Mouse (Mus musculus) T-helper 1 cell (primary cell): ENCODE measurements around the gene Il9r.

Experiments
- in situ Hi-C: fragments of 300-600 bp; cut with MboI, MseI; formaldehyde crosslinking; loops from one replicate; pipeline ENCODE4 v1.15.1; 2025; ENCODE audit warnings: high pct_unique_total_duplicates

Il9r gene

DNA sequence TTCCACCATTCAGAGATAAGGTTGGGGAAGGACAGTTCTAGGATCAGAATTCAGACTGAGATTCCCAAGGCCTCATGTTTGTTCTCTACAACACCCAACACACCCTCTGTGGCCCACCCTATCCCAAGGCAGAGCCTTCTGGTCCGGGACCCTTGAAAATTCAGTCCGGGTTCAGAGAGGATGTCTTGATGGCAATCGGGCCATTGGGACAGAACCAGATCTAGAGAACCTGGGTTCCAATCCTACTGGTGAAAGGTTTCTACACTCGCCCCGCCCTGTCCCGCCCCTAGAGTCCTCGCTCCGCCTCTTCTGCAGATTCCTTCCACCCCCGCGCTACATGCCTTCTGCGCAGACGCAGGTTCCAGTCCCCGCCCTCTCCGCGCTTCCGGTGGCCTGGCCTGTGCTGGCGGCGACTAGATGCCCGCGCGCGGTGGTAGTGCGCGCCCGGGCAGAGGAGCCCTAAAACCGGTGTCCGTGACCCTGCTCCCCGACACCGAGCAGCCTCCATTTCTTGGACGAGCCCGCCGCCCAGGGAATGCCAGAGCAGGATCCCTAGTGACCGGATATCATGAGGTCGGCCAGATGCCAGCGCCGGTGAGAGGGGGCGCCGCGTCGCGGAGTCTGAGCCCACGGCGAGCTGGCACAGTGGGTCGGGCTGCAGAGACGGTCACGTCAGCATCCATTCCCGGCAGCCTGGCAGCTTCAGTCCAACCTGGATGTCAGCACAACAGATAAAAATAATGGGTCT is 26.2 kb upstream of the Il9r start, which contains the start of gene Mpg:
Mpg (plus strand) TSS at position 382 of the 748 bp plus-strand sequence.
- in situ Hi-C loops, result no loop called here

- in situ Hi-C loops, result no loop called here
These were observed 25.4 kb upstream of the Il9r start for GRCm38 (mm10) chr11:32225222-32226104.

DNA sequence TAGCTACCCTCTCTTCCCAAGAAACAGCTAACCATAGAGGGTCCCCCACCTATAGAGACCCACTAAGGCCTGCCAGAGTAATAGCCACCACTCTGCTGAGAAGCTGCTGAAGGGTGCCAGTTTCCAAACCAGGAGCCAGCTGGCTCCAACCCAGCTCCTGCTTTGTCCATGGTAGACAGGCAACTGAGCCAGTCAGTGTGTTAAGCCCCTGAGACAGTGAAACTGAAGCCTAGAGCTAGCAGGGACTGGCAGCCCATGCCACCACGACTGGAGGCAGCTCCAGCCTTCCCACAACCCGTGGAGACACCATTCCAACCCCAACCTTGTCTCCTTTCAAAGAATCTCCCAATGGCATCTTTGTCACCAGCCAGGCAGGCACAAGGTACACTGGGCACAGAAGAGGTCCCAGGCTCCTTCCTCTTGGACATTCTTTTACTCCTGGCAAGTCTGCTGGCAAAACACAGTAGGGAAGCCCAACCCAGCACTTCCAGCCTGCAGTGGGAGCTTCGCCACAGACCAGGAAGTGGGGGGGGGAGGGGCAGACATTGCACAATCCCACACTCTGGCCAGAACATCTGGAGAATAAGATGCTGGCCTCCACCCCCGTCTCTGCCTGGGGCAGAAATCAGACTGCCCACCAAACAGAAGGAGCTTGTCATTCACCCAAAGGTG is 24.5 kb upstream of the Il9r start:
- in situ Hi-C loops, result no loop called here

DNA sequence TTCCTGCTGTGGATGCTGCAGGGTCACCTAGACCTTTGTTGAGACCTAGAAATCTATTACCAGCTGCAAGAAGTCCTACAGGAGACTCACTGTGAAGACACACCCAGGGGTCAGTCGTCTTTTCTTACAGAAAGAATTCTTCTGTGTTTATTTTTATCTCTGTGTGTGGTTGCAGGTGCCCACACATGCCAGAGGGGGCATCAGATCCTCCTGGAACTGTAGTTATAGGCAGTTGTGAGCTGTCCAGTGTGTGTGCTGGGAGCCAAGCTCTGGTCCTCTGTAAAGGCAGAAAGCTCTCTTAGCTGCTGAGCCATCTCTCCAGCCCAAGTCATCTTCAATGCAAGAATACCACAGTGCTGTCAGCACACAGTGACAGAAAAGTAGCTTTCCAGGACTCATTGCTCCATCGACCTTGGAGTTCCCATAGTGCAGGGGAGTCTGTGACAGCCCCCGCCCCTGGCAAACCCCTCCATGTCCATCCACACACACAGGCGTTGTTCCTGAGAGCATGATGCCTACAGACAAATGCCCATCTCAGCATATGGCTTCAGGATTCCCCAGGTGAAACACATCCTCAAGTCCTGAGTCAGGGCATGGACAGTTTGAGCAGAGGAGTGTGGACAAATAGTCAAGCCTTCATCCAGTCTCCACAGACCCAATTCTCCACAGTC is 23.4 kb upstream of the Il9r start:
- in situ Hi-C loops, result no loop called here

- in situ Hi-C loops, result no loop called here
These were observed 22.6 kb upstream of the Il9r start for GRCm38 (mm10) chr11:32222570-32223194.

- in situ Hi-C loops, result no loop called here
These were observed 21.9 kb upstream of the Il9r start, which contains the start of gene Rhbdf1 for GRCm38 (mm10) chr11:32221951-32222409. Gene Rhbdf1 (minus strand): TSS chr11:32222300.

DNA sequence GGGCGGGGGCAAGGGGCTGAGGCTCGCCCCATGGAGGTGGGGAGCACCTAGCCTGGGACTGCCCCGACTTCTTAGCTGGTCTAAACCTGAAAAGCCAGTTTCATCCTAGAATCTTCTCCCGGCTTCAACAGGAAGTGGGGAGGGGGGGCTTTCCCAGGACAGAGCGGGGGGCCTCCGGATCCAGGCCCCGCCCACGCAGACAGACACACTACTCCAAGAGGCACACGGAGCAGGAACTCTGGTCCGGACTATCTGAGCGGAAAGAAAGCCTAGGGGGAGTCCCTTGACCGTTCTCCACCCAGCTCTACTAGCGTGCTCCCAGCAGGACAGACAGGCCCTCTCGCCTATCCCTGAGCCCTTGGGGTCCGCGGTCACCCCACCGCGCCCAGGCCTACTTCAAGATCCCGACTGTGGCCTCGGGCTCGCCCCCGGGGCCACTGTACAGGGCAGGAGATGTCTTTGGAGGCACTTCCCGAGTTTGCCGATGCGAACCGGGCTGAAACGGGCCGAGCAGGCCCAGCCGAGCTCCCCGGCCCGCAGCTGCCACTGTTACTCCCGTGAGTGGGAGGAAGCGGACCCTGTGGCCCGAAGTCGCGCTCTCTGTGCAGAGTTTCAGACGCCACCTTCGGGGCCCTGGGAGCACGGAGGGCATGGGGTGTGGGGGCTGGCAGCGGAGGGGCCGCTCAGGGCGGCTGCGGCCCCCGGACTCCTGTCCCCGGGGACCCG is 21.3 kb upstream of the Il9r start:
- in situ Hi-C loops, result no loop called here

- in situ Hi-C loops, result no loop called here
These were observed 20.6 kb upstream of the Il9r start for GRCm38 (mm10) chr11:32220607-32221224.

GRCm38 (mm10) chr11:32219287-32219686 is 19.2 kb upstream of the Il9r start:
- in situ Hi-C loops, result no loop called here

DNA sequence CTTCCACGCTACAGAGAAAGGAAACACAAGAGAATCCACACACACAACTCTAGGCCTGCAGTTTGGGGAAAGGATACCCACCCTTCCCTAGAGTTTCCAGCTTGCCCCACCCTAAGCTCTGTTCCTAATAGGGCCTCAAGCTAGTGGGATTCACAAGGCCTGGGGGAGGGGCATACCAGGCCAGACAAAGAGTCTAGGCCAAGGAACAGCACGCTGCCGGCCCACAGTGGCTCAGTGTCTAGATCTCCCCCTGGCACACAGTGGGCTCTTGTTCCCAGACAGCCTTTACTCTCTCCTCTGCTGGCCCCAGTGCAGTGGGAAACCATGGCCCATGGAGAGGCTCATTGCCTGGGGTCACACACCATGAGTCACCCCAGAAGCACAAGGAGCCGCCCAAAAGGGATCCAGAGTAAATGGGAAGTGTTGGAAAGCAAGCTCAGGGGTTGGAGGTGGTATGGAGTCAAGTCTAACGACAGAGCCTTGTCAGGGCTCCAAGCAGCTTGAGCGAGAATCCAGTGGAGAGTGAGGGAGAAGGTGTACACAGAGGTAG is 18.5 kb upstream of the Il9r start:
- in situ Hi-C loops, result no loop called here

DNA sequence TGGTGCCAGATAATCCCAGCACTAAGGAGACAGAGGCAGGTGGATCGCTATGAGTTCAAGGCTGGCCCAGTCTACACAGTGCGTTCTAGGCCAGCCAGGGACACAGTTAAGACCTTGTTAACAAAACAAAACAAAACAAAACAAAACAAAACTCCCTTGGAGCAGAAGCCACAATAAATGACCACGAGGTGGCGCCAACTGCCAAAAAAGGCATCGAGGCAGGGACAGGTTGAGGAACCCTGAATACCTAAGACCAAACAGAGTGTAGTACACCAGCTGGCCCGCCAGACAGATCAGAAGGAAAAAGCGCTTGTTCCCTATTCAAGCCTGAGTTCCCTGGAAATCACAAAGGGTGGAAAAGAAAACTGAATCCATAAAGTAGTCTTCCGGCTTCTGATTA is 16.8 kb upstream of the Il9r start:
- in situ Hi-C loops, result no loop called here

DNA sequence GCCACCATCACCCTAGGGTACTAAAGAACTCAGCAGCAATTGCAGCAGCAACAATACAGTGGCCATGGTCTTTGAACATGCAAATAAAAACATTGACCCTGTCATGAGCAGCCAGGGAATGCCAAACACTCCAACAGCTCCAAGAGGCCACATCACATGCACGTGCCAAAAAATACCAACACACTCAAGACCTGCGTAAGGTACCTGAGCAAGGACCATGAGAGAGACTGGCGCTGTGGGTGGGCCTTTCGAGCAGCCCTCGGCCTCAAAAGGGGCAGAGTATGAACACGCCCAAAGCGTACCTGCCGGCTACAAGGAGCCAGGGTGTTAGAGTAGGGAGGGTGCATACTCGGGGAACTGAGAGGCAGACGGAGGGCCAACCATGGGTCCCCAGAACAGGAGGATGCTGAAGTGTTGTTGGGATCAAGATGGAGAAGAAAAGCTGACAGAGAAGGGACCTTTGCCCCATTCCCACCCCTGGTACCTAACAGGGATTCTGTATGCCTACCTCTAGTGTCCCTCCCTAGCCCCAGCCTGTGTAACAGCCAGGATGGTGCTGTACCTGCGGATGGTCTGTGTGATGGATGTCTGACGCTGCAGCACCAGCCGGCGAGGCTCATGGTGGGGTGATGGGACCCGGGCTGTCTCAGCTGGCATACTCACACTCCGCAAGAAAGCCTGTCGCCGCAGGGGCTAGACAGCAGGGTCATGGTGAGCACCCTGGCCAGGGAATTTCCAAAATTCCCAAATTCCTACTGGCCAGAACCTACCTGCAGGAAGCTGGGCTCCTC is 15.5 kb upstream of the Il9r start:
- in situ Hi-C loops, result no loop called here

GRCm38 (mm10) chr11:32210623-32211022 is 10.5 kb upstream of the Il9r start:
- in situ Hi-C loops, result no loop called here

DNA sequence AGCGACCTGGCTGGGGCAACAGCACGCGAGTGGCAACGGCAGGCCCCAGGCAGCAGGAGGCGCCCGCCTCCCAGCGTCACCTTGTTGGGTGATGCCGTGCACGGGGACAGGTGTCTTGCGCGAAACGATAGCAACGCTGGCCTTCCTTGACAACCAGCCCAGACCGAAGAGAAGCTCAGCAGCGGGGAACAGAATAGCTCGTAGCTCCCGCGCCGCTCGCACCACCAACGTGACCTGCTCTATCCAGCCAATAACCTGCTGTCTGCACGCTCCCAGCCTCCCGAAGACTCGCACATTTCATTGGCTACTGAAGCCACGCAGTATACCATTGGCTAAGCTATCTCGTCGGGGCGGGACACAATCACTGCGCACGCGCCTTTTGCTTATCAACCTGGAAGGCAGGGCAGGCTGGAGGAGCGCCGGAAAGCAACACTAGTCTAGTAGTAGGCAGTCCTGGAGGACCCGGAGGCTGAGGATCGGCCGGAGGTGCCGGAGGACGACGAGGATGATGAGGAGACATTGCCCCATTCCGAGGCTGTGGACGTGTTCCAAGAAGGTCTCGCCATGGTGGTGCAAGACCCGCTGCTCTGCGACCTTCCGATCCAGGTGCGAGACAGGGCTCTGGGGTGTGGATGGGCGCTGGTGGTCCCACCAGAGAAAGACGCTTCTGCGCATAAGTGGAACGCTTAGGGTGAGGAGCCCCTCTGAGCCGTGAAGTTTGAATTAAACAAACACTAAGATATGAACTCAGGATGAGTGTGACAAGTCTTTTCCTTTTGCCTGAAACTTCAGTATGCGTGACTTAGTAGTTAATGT is 5.2 kb upstream of the Il9r start, which contains the start of gene Snrnp25:
Snrnp25 (plus strand) TSS at position 358 of the 816 bp plus-strand sequence.
- in situ Hi-C loops, result no loop called here

GRCm38 (mm10) chr11:32201922-32202685 is 2.0 kb upstream of the Il9r start:
- in situ Hi-C loops, result loop anchor here (5.0 kb wide), 1 partner anchor 835 kb away; no protein-coding TSS in a partner anchor

DNA sequence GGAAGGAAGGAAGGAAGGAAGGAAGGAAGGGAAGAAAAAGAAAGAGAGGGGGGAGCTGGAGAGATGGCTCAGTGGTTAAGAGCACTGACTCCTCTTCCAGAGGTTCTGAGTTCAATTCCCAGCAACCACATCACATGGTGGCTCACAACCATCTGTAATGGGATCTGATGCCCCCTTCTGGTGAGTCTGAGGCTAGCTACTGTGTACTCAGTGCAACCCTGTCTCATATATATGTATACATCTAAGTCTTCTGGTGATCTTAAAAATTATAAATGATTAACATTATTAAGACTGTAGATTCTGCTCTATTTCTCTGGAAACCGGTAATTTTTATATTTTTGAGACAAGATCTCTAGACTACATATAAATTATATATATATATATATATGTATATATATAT is 913 bp upstream of the Il9r start:
- in situ Hi-C loops, result loop anchor here (5.0 kb wide), 1 partner anchor 834 kb away; no protein-coding TSS in a partner anchor

DNA sequence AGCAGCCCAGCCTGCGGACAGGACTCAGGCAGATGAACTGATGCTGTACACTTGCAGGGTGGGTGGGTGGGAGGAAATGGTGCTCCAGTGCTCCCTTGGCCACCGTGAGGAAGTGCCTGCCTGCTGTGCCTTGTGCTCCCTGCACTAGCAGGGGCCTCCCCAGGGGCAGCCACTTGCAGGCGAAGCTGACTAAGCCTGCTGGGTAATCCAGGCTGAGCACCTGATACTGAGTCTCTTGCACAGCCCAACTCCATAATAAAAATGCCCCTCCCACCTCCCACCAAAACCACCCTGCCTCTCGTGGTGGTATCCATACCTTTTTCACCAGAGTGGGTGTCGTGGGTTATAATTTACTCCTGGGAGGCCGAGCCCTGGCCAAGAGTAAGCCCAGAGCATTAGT is 849 bp downstream of the Il9r start:
- in situ Hi-C loops, result no loop called here
